Mouse (Mus musculus): ENCODE data around the gene Shisa5.

- TF ChIP-seq HCFC1 (IDR thresholded peaks at IDR 0.05; ENCODE audit: borderline replicate concordance, insufficient read depth, low read length) (no peak), MAFK (IDR thresholded peaks at IDR 0.05; ENCODE audit: insufficient read depth, low read depth, low read length) (no peak), ZNF384 (IDR thresholded peaks at IDR 0.05; ENCODE audit: low read depth, low read length) (no peak), ZC3H11A (IDR thresholded peaks at IDR 0.05; ENCODE audit: borderline replicate concordance, low read depth, low read length) (no peak)
These were observed 22.5 kb downstream of the Shisa5 start for GRCm38 (mm10) chr9:109060898-109061295.

Data from ES-E14 (cell line).